Mouse (Mus musculus) layer of hippocampus, postnatal 25 days (tissue): ENCODE data around the gene Nat9. TPM values are rescaled to one million over a fixed set of nuclear protein-coding genes. Genes with fewer than 3 reads are reported as not detected.
A peak's percentile ranks its signal among the peaks of the same experiment; 100 is the strongest.

ENCODE experiments used
- DNase-seq, 2 experiments: peaks; one replicate each; pipeline ENCODE4 v3.0.0; 2022; ENCODE audit warnings: mixed read lengths in 2 of 2, low spot score in 1 of 2; ENCODE audit errors: extremely low spot score in 1 of 2
- total RNA-seq, 2 experiments: library from RNA; stranded (reverse); gene quantifications; 2 replicates each; pipeline ENCODE4 v1.2.3; 2021

The Nat9 gene
- total RNA-seq, 2 experiments from 2014 or later, result 16.6 to 21.3 TPM

- peak; percentile 44 to 72 for DNase-seq
Observed at GRCm38 (mm10) chr11:115160016-115160797, 27.5 kb downstream of the Nat9 start.

- no peak for DNase-seq
Observed at GRCm38 (mm10) chr11:115157933-115158719, 29.5 kb downstream of the Nat9 start.

GRCm38 (mm10) chr11:115155053-115155634 lies 32.5 kb downstream of the Nat9 start:
- DNase-seq, result no peak

- DNase-seq, result peak; percentile 44 to 65
Observed at GRCm38 (mm10) chr11:115153699-115154292, 33.9 kb downstream of the Nat9 start.

GRCm38 (mm10) chr11:115153088-115153487 lies 34.6 kb downstream of the Nat9 start:
- no peak for DNase-seq

- peak in 1 of 2 experiments; percentile 31 for DNase-seq
Observed at GRCm38 (mm10) chr11:115151755-115152429, 35.8 kb downstream of the Nat9 start.

GRCm38 (mm10) chr11:115150741-115151254 lies 36.9 kb downstream of the Nat9 start:
- DNase-seq, result no peak

- DNase-seq, result no peak
Observed at GRCm38 (mm10) chr11:115147813-115148212, 39.8 kb downstream of the Nat9 start.

- no peak for DNase-seq
Observed at GRCm38 (mm10) chr11:115141970-115142369, 45.7 kb downstream of the Nat9 start.

- no peak for DNase-seq
Observed at GRCm38 (mm10) chr11:115138597-115139262, 48.9 kb downstream of the Nat9 start.

GRCm38 (mm10) chr11:115133800-115134199 lies 53.9 kb downstream of the Nat9 start, which contains the start of gene Cd300lf:
Gene Cd300lf (minus strand): TSS chr11:115133992.
- DNase-seq, result no peak

Other genes with a start within 250 kb of the Nat9 start
- not detected for gene Cd300c, start 218.7 kb downstream of the Nat9 start, total RNA-seq
- not detected for gene Cd300ld, start 197.9 kb downstream of the Nat9 start, total RNA-seq
- 1 to 10 TPM; 4.1 to 4.5 TPM for gene Cd300c2, start 186.0 kb downstream of the Nat9 start, total RNA-seq
- gene Cd300ld2, start 171.7 kb downstream of the Nat9 start, total RNA-seq, result not detected
- gene Cd300ld4, start 160.8 kb downstream of the Nat9 start, total RNA-seq, result under 1 TPM in 1 of 2 experiments, not detected in 1; 0.86 TPM
- gene Cd300ld5, start 150.1 kb downstream of the Nat9 start, total RNA-seq, result 1 to 10 TPM in 1 of 2 experiments, not detected in 1; 2.3 TPM
- under 1 TPM in 1 of 2 experiments, not detected in 1; 0.86 TPM for gene Cd300ld3, start 139.4 kb downstream of the Nat9 start, total RNA-seq
- gene Cd300e, start 125.7 kb downstream of the Nat9 start, total RNA-seq, result not detected
- 1 to 10 TPM; 1.8 to 2.0 TPM for gene Rab37, start 96.4 kb downstream of the Nat9 start, total RNA-seq
- gene Cd300lf, start 53.9 kb downstream of the Nat9 start, total RNA-seq, result under 1 TPM; 0.35 to 0.39 TPM
- 10 to 100 TPM; 74.8 to 76.3 TPM for gene Slc9a3r1, start 24.5 kb downstream of the Nat9 start, total RNA-seq
- 10 to 100 TPM; 19.0 to 19.4 TPM for gene Tmem104, start 372 bp downstream of the Nat9 start, total RNA-seq
- 10 to 100 TPM; 47.3 to 47.4 TPM for gene Grin2c, start 79.4 kb upstream of the Nat9 start, total RNA-seq
- 10 to 100 TPM; 18.6 to 21.2 TPM for gene Fdxr, start 89.2 kb upstream of the Nat9 start, total RNA-seq
- gene Fads6, start 109.8 kb upstream of the Nat9 start, total RNA-seq, result 10 to 100 TPM; 11.2 to 12.1 TPM
- gene Otop2, start 119.3 kb upstream of the Nat9 start, total RNA-seq, result under 1 TPM in 1 of 2 experiments, not detected in 1; 0.15 TPM
- under 1 TPM; 0.31 to 0.59 TPM for gene Ush1g, start 134.2 kb upstream of the Nat9 start, total RNA-seq
- under 1 TPM in 1 of 2 experiments, not detected in 1; 0.17 TPM for gene Otop3, start 146.9 kb upstream of the Nat9 start, total RNA-seq
- gene Hid1, start 179.9 kb upstream of the Nat9 start, total RNA-seq, result 100 to 1,000 TPM in 1 of 2 experiments, 10 to 100 TPM in 1; 98.8 to 107 TPM
- gene Cdr2l, start 194.1 kb upstream of the Nat9 start, total RNA-seq, result 10 to 100 TPM; 21.7 to 22.8 TPM
- 100 to 1,000 TPM; 102 to 103 TPM for gene Mrpl58, start 215.9 kb upstream of the Nat9 start, total RNA-seq
- 100 to 1,000 TPM; 459 to 515 TPM for gene Atp5h, start 232.1 kb upstream of the Nat9 start, total RNA-seq
- 10 to 100 TPM; 65.4 to 74.6 TPM for gene Kctd2, start 232.3 kb upstream of the Nat9 start, total RNA-seq